Mouse (Mus musculus) G1E (cell line): ENCODE measurements around the gene Megf6.

Source experiments
- CTCF ChIP-seq: IDR thresholded peaks from 2 replicates; pipeline ENCODE4 v1.5.1; 2012; ENCODE audit warnings: low read depth, low read length, inconsistent platforms, mixed read lengths
- GATA1 ChIP-seq: IDR thresholded peaks from 2 replicates; pipeline ENCODE4 v1.6.1; 2012; ENCODE audit warnings: borderline replicate concordance, low read length, inconsistent platforms, mixed read lengths

GRCm38 (mm10) chr4:154239199-154239598, 68.7 kb downstream of the Megf6 start:
- no peak for TF ChIP-seq GATA1
- no peak for TF ChIP-seq CTCF
